Mouse (Mus musculus) CD4-positive helper T cell, adult 2 months (primary cell): ENCODE data around the gene Ccdc116.

ENCODE experiments used
- DNase-seq: peaks from one replicate; pipeline ENCODE4 v3.0.0-alpha.2; 2012; ENCODE audit warnings: low read depth, missing footprints, low spot score

Ccdc116 gene

DNA sequence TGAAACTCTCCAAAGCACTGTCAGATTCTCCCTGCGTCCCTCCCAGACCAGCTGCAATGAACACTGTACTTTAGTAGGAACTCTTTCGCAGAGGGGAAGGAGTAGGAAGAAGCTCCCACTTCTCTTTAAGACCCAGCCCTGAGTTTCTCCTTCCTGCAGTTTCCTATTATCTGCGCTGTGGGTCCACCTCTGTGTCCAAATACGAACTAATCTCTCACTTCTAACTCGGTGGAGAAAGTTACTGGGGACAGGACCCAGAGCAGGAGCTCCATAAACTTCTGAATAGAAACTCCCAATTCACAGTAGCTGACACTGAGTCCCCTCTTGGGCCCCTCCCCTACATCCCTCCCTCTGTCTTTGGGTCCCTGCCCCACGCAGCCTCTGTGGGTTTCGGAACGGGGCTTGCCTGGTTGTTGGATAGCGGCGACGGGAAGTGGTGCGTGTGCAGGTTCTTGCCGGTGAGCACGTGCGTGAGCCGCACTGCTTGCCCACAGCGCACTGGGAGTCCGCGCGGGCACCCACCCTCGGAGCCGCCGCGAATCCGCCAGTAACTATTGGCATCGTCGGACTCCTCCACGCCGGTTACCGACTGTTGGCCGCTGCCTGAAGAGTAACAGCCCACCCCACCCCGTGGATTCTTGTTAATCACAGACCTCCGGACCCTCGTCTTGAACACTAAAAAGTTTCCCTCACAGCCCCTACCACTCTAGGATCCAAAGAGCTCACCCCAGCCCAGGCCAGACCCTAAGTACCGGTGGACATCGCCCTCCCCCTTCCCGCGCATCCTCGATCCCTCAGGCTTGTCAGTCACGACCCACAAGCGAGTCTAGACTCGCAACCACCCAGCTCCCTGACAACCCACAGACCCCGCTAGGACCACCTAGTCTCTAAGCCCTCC is 15.6 kb downstream of the Ccdc116 start:
- peak; percentile 70 for DNase-seq

DNA sequence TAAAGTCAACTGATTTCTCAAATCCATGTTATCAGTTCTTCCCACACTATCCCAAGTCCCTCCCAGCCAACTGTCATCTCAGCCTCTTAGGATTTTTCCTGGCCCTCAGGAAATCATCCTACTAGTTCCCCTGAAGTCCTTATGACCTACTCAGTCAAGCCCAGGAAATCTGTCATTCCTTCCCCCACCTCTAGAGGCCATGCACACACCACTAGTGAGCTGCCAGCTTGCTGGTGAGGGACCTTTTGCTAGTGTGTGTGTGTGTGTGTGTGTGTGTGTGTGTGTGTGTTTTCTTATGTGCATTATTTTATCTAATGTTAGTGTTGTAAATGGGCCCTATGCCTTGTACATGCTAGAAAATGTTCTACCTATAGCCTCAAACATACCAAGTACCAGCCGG is 19.7 kb downstream of the Ccdc116 start:
- peak; percentile 74 for DNase-seq

DNA sequence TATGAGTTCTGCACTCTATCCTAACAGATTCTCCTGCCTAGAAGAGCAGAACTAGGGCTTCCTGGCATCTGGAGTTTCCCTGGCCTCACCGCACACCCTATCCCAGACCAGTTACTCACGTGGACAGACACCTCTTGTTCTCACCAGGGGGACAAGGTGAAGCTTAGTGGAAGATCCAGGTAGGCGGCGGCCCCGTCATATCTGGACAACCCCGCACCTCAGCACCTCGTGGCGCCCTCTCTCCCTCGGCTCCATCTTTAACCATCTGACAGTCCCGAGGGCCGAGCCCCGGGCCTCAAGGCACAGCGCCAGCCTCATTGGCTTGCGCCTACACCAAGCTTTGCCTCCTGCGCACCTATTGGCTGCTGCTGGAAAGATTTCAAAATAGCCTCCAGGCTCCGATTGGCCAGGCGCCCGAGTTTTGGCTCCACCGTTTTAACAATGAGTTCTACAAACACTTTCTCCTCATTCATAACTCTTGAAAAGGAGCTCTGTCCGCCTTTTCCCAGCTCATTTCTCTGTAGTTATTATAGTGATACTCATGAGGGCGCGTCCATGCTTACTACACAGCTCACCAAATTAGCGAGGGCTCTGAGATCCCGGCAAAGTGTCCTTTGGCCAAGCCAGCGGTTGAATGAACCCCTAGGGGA is 22.0 kb downstream of the Ccdc116 start, which contains the start of gene 2610318N02Rik:
TSS of gene 2610318N02Rik (minus strand) at position 297 of the 650 bp plus-strand sequence.
- peak; percentile 83 for DNase-seq

- peak; percentile 10 for DNase-seq
Measured at GRCm38 (mm10) chr16:17124119-17124870, 22.7 kb downstream of the Ccdc116 start.

GRCm38 (mm10) chr16:17121569-17121968 is 25.5 kb downstream of the Ccdc116 start:
- DNase-seq = no peak

- no peak for DNase-seq
Measured at GRCm38 (mm10) chr16:17117309-17117799, 29.7 kb downstream of the Ccdc116 start.

GRCm38 (mm10) chr16:17110771-17111743 is 36.0 kb downstream of the Ccdc116 start, which contains the start of gene Ppil2:
TSS of gene Ppil2 (minus strand) at chr16:17111257.
- DNase-seq = peak; percentile 79

DNA sequence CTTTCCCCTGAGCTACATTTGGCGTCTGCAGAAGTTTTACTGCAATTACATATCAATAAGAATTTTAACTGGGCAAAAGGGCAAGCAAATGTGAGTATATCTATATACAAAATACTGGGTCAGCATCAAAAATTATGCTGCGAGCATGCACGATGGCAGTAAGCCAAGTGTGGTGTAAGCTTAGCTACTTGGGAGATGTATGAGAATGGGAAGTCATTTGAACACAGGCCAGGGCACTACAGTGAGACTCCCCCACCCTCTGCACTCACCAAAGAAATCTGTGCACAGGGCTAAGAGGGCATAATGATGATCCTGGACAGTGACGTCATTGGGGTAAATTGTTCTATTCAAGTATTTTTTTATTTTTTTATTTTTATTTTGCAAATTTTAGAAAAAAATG is 42.4 kb downstream of the Ccdc116 start:
- DNase-seq = no peak

- DNase-seq = no peak
Measured at GRCm38 (mm10) chr16:17102630-17103220, 44.3 kb downstream of the Ccdc116 start.

DNA sequence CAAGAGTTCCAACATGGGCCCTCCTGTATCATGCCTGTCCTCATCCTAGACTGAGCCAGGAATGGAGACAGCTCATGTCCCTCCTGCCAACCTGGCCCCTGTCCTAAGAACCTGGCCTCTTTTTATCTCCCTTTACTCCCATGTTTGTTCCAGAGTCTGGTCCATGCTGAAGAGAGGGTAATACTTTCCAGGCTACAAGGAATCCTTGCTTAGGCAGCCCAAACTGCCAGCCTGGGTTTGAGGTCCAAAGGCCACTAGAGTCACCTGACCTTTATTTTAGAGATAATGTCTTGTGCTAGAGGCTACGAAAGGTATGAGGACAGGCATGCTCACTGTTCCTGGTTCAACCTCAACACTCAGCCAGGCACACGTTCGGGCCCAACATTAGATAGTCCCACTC is 50.1 kb downstream of the Ccdc116 start:
- no peak for DNase-seq
